Mouse (Mus musculus) thymus, adult 2 months (tissue): ENCODE results near the gene Tyrp1. TPM values are rescaled to one million over a fixed set of nuclear protein-coding genes. Genes with fewer than 3 reads are reported as not detected.

ENCODE experiments used
- DNase-seq: peaks from one replicate; pipeline ENCODE4 v3.0.0; 2021
- H3K27ac ChIP-seq: fragments of 200-500 bp; 2 replicates; pipeline ENCODE4 v1.5.1; 2012; ENCODE audit warnings: low read length, control low read depth; ENCODE audit not compliant: control insufficient read depth, insufficient read depth
- H3K27me3 ChIP-seq: fragments of 200-500 bp; 2 replicates; pipeline ENCODE4 v1.6.1; 2012; ENCODE audit warnings: mild to moderate bottlenecking, low read length, moderate library complexity, mixed read lengths; ENCODE audit not compliant: control insufficient read depth, insufficient read depth
- H3K36me3 ChIP-seq: fragments of 200-500 bp; 2 replicates; pipeline ENCODE4 v1.6.1; 2012; ENCODE audit warnings: mild to moderate bottlenecking, low read length, moderate library complexity; ENCODE audit not compliant: control insufficient read depth, insufficient read depth
- H3K4me1 ChIP-seq: fragments of 200-500 bp; replicated peaks from 2 replicates; pipeline ENCODE4 v1.6.1; 2012; ENCODE audit warnings: low read length; ENCODE audit not compliant: control insufficient read depth, insufficient read depth
- H3K4me3 ChIP-seq: fragments of 200-500 bp; 2 replicates; pipeline ENCODE4 v1.5.1; 2012; ENCODE audit warnings: mild to moderate bottlenecking, low read length, control low read depth, moderate library complexity; ENCODE audit not compliant: control insufficient read depth, insufficient read depth
- CTCF ChIP-seq: fragments of 200-500 bp; IDR thresholded peaks from 2 replicates; pipeline ENCODE4 v1.5.1; 2012; ENCODE audit warnings: mild to moderate bottlenecking, control low read depth, low read length, moderate library complexity, borderline replicate concordance; ENCODE audit not compliant: control insufficient read depth, poor library complexity, insufficient read depth; ENCODE audit errors: extremely low read depth
- POLR2A ChIP-seq: fragments of 200-500 bp; IDR thresholded peaks from 2 replicates; pipeline ENCODE4 v1.6.1; 2012; ENCODE audit warnings: mild to moderate bottlenecking, low read length, control low read depth, moderate library complexity; ENCODE audit not compliant: control insufficient read depth, poor library complexity, insufficient read depth; ENCODE audit errors: extremely low read depth
- WGBS: fragments of 180-500 bp; shearing (Covaris S2); methylation state at CpG from one replicate; pipeline ENCODE4 v1.1.7; 2018; 5-methylcytosine and 5-hydroxymethylcytosine counted together
- polyA plus RNA-seq: library from polyadenylated mRNA; depleted of rRNA; stranded (reverse); fragments of >200 nt; gene quantifications from 2 replicates; pipeline ENCODE4 v1.2.3, GENCODE M21; 2012; rRNA removed

Gene Tyrp1
- 0.08 TPM in 1 of 2 replicates, not detected in the other for polyA plus RNA-seq

DNA sequence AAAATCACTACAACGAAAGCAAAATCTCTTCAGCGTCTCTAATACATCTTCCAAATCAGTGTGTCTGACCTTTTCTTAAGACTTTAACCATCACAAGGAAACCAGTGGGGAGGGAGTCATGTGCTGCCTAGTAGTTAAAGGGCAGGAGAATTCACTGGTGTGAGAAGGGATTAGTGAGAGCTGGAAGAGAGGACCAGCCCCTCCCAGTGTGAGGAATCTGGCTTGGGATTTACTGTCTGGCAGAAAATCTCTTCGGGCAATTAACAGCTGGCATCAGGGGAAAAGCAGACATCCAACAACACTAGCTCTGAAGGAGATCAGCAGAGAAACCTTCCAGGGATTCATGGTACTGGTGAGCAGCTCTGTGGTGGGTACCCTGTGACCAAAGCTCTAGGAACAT lies at the start of gene Tyrp1:
Gene Tyrp1 (plus strand): TSS at position 74 of the 400 bp plus-strand sequence.
- Histone ChIP-seq H3K4me1 (no peaks in the 10 kb centered on the region), H3K4me3 (no peak within 1 kb of the TSS), H3K36me3 (no peaks in the 10 kb centered on the region), H3K27ac (no peak within 1 kb of the TSS), H3K27me3 (no peaks in the 10 kb centered on the region)
- 66% methylated on average over 3 of the region's 3 CpGs for WGBS
- DNase-seq, result no peak
- TF ChIP-seq CTCF (no peak), POLR2A (no peak)

DNA sequence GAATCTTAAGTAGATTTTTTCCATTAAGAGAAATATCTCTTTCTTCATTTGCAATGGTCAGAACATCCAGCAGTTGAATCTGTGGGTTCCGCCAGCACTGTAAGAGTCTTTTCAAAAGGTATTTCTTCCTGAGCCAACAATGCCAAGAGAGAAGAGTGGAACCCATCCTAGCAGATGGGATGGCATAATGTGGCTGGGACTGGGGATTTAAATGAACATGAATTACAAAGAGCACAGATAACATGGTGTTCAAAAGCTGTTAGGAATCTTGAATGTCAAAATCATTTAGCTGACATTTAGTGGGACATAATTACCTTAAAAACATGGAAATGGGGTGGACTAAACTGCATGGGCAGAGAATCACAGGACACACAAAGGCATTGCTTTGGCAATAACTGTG lies 45.6 kb upstream of the Tyrp1 start:
- Histone ChIP-seq H3K27me3 (no peaks in the 10 kb centered on the region), H3K27ac (no peak overlapping the region), H3K36me3 (no peaks in the 10 kb centered on the region), H3K4me3 (no peak overlapping the region), H3K4me1 (no peaks in the 10 kb centered on the region)
- WGBS, result 95% methylated on average over 1 of the region's 1 CpGs
- TF ChIP-seq CTCF, result no peak
- no peak for DNase-seq

DNA sequence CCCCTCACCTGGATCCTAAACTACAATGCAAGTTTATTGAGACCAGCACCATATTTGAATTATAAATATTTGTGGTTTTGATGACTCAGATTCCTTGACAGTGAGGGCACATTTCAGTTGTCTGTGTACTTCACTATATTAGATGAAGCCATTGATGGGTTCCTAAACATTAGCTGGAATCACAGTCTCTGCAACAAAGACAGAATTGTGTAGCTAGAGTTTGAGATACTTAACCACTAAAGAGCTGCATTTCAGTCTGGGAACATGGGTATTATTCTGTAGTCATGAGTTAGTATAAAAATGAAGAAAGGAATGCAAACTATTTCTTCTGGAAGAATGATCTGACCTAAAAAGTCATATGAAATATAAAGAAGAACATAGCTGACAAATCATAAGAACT lies 14.4 kb upstream of the Tyrp1 start:
- Histone ChIP-seq H3K27me3 (no peaks in the 10 kb centered on the region), H3K36me3 (no peaks in the 10 kb centered on the region), H3K4me3 (no peak overlapping the region), H3K4me1 (no peaks in the 10 kb centered on the region), H3K27ac (no peak overlapping the region)
- no peak for DNase-seq
- TF ChIP-seq CTCF (no peak), POLR2A (no peak)

DNA sequence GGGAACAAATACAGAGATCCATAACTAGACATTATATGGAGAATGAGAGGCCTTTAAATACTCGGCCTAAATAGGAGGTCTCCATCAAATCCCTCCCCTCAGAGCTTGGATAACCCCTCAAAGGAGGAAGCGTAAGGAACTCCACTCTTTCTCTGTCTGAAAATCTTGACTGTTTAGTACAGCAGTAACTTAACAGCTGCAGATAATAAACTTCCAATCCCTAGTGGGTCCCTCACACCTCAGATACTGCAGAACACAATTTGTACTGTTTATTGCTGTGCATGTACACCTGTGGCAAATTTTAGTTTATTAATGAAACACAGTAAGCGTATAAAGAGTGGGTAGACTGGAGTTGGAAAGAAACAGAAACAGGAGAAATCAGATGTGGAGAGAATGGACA lies 12.0 kb upstream of the Tyrp1 start:
- DNase-seq, result no peak
- no peak for TF ChIP-seq POLR2A
- TF ChIP-seq CTCF, result no peak
- Histone ChIP-seq H3K27me3 (no peaks in the 10 kb centered on the region), H3K4me1 (no peaks in the 10 kb centered on the region), H3K4me3 (no peak overlapping the region), H3K36me3 (no peaks in the 10 kb centered on the region), H3K27ac (no peak overlapping the region)
- WGBS, result 88% methylated on average over 3 of the region's 3 CpGs

DNA sequence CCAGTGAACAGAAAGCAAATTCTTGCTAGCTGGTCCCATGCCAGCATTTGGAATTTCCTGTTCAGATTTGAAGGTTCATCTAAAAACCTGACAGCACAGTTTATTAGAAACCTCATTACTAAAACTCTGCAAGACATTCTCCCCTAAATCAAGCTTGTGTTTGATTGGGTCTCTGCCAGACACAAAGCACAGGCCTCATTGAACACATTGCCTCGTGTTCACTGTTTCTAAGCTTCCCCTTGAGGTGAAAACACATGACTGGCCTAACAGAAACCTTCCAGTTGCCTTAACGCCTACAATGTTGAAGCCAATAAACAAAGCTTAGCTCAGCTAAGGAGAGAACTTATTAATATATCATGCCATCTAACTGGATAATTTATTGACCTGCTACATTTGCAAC lies 5.7 kb upstream of the Tyrp1 start:
- no peak for DNase-seq
- 55% methylated on average over 2 of the region's 2 CpGs for WGBS
- H3K4me1 ChIP-seq, result no peaks in the 10 kb centered on the region
- TF ChIP-seq POLR2A, result no peak
- no peak for TF ChIP-seq CTCF
- H3K4me3 ChIP-seq, result no peak overlapping the region
- no peaks in the 10 kb centered on the region for H3K27me3 ChIP-seq
- no peak overlapping the region for H3K27ac ChIP-seq
- no peaks in the 10 kb centered on the region for H3K36me3 ChIP-seq

DNA sequence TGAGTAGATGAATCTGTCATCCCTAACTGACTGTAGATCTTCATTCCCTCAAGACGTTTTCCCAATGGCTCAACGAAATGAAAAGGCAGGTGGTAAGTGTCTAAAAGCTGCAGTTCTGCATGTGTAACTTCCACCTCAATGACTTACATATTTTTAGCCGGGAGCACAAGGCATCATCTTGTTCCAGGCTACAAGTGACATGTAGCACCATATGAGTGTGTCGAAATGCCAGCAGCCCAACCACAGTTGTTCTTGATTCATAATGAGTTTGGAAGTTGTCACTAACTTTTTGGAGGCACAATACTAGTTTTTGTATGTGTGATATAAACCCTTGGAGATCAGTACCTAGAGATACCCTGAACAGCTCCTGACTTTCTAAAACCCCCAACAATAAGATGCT lies 5.4 kb downstream of the Tyrp1 start:
- 87% methylated on average over 4 of the region's 4 CpGs for WGBS
- TF ChIP-seq CTCF (no peak), POLR2A (no peak)
- Histone ChIP-seq H3K4me1 (no peaks in the 10 kb centered on the region), H3K4me3 (no peak overlapping the region), H3K36me3 (no peaks in the 10 kb centered on the region), H3K27ac (no peak overlapping the region), H3K27me3 (no peaks in the 10 kb centered on the region)
- DNase-seq, result no peak

DNA sequence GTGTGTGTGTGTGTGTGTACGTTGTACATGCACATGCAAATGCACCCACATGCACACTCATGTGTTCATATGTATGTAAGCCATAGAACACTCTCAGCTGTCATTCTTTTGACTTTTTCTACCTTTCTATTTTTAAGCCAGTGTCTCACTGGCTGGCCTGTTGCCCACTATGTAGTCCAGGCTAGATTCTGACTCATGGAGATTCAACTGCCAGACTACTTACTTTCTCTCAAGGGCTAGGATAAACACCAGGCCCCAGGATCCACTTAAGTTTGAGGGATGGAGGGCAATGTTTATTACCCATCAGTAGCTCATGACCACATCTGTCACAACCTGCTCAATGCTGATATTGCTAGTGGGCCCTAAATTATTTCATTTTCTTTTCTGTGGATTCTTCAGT lies 8.1 kb downstream of the Tyrp1 start:
- Histone ChIP-seq H3K4me3 (no peak overlapping the region), H3K36me3 (no peaks in the 10 kb centered on the region), H3K27me3 (no peaks in the 10 kb centered on the region), H3K4me1 (no peaks in the 10 kb centered on the region), H3K27ac (no peak overlapping the region)
- WGBS, result 75% methylated on average over 1 of the region's 1 CpGs
- DNase-seq, result no peak
- no peak for TF ChIP-seq CTCF

DNA sequence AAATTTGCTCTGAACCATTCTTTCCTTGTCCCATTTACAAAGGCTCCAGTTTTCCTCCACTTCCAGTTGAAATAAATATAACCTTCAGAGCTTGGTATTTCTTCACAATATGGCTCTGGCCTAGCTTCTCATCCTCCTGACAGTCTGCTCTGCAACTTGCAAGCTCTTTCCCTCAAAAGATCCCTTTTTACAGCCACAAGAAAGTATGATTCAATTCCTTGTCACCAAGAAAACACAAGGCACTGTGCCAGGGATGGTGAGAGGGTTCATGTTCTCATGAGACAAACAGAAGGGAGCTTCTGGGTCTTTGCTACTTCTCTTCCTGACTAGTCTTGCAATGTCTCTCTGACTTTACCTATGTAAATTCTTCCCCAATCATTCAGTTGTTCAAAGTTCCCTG lies 9.8 kb downstream of the Tyrp1 start:
- Histone ChIP-seq H3K27me3 (no peaks in the 10 kb centered on the region), H3K36me3 (no peaks in the 10 kb centered on the region), H3K4me3 (no peak overlapping the region), H3K4me1 (no peaks in the 10 kb centered on the region), H3K27ac (no peak overlapping the region)
- no peak for TF ChIP-seq CTCF
- DNase-seq, result no peak
